Mouse (Mus musculus): ENCODE measurements at regions not wholly inside any gene's neighbourhood (a gene's known extent, or its start where the extent isn't known, plus 50 kb on each side); places are given as distances from the start of the nearest gene placed in this dataset.

GRCm38 (mm10) chr9:43445491-43445890 is 134.8 kb downstream of the Trim29 start:
- ATAC-seq (replicated peaks; ENCODE audit: low FRiP score, low read depth) (no peak), DNase-seq (ENCODE audit: low spot score) (no peak)
- no peaks in the 10 kb centered on the region for H3K27me3 ChIP-seq (ENCODE audit: insufficient read depth, low read length)
- H3K4me1 ChIP-seq (replicated peaks; ENCODE audit: insufficient read depth, low read length) = no peaks in the 10 kb centered on the region
- no peak overlapping the region for H3K4me2 ChIP-seq (ENCODE audit: low read length)
- TF ChIP-seq CTCF (IDR thresholded peaks at IDR 0.05; ENCODE audit: low read depth) = no peak
- 73% methylated on average over 1 of the region's 1 CpGs for whole genome bisulfite sequencing
- H3K9me3 ChIP-seq (replicated peaks; ENCODE audit: low read length) = no peaks in the 10 kb centered on the region
- H3K27ac ChIP-seq = no peak overlapping the region
- no peak overlapping the region for H3K4me3 ChIP-seq (replicated peaks; ENCODE audit: low read depth, low read length)
- H3K36me3 ChIP-seq (ENCODE audit: insufficient read depth, low read length) = no peaks in the 10 kb centered on the region
- no peak overlapping the region for H3K9ac ChIP-seq (ENCODE audit: low read depth, low read length)

- no peak overlapping the region for H3K4me3 ChIP-seq (replicated peaks; ENCODE audit: low read depth, low read length)
- DNase-seq (ENCODE audit: low spot score) = no peak
- H3K9me3 ChIP-seq (replicated peaks; ENCODE audit: low read length) = no peaks in the 10 kb centered on the region
- 0 out of 2 replicates have a peak, but pooled peaks have one; percentile 54 for ATAC-seq (replicated peaks; ENCODE audit: low FRiP score, low read depth)
- no peaks in the 10 kb centered on the region for H3K4me1 ChIP-seq (replicated peaks; ENCODE audit: insufficient read depth, low read length)
- no peak overlapping the region for H3K4me2 ChIP-seq (ENCODE audit: low read length)
- no peaks in the 10 kb centered on the region for H3K36me3 ChIP-seq (ENCODE audit: insufficient read depth, low read length)
- no peak overlapping the region for H3K27ac ChIP-seq
- H3K27me3 ChIP-seq (ENCODE audit: insufficient read depth, low read length) = no peaks in the 10 kb centered on the region
- TF ChIP-seq CTCF (IDR thresholded peaks at IDR 0.05; ENCODE audit: low read depth) = no peak
- WGBS = 62% methylated on average over 7 of the region's 7 CpGs
- H3K9ac ChIP-seq (ENCODE audit: low read depth, low read length) = no peak overlapping the region
Measured at GRCm38 (mm10) chr9:43447372-43447771, 136.7 kb downstream of the Trim29 start.

DNA sequence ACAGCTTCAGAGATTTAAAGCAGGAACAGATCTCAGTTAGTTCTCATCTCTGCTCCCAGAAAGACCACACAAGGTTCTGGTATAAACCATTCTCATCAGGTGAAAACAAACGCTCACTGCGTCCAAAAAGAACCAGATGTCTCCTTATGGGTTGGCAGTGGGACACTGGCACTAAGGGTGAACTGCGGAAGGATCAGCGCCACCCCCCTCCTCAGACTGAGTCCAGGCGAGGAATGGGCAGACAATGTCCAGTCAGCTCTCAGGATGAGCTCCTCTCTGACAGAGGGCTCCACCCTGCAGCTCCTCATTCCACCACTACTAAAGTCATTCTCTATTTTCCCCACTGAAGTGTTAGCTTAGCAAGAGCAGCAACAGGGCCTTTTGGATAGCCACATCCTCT is 138.3 kb downstream of the Trim29 start:
- Histone ChIP-seq H3K27me3 (ENCODE audit: insufficient read depth, low read length) (no peaks in the 10 kb centered on the region), H3K4me2 (ENCODE audit: low read length) (no peak overlapping the region), H3K36me3 (ENCODE audit: insufficient read depth, low read length) (no peaks in the 10 kb centered on the region), H3K27ac (no peak overlapping the region), H3K4me3 (replicated peaks; ENCODE audit: low read depth, low read length) (no peak overlapping the region), H3K9me3 (replicated peaks; ENCODE audit: low read length) (no peaks in the 10 kb centered on the region), H3K9ac (ENCODE audit: low read depth, low read length) (no peak overlapping the region), H3K4me1 (replicated peaks; ENCODE audit: insufficient read depth, low read length) (no peaks in the 10 kb centered on the region)
- TF ChIP-seq CTCF (IDR thresholded peaks at IDR 0.05; ENCODE audit: low read depth) = no peak
- WGBS = 86% methylated on average over 5 of the region's 5 CpGs
- no peak for ATAC-seq (replicated peaks; ENCODE audit: low FRiP score, low read depth)
- no peak for DNase-seq (ENCODE audit: low spot score)

DNA sequence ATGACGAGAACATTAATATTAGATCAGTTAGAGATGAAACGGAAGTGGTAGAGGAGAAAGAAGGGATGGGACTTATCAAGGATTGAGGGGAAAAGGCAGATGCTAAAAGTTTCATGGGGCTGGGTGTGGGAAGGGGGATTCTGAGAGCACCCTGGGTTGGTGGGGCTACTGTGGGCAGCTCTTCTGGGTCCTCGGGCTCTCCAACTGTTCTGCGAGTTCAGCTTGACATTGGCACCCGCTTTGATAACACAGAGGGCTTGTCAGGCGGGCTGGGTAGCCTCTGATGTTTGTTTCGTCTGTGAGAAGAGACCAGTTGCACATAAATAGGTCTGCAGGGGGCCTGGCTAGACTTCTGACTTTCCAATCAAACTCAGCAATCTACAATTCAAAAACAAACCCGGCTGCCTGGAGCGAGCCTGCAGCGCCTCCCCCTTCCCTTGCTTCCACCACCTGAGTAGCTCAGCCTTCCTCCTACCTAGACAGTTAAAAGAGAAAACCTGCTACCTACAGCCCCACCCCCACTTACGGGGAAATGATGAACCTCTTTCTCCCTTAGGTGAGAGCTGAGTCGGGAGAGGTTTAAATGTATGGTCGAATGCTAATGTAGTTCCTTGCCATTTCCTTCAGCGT is 143.4 kb downstream of the Trim29 start:
- H3K4me3 ChIP-seq (replicated peaks; ENCODE audit: low read depth, low read length) = no peak overlapping the region
- no peaks in the 10 kb centered on the region for H3K9me3 ChIP-seq (replicated peaks; ENCODE audit: low read length)
- H3K36me3 ChIP-seq (ENCODE audit: insufficient read depth, low read length) = no peaks in the 10 kb centered on the region
- TF ChIP-seq CTCF (IDR thresholded peaks at IDR 0.05; ENCODE audit: low read depth) = no peak
- H3K27ac ChIP-seq = no peak overlapping the region
- H3K9ac ChIP-seq (ENCODE audit: low read depth, low read length) = no peak overlapping the region
- H3K4me1 ChIP-seq (replicated peaks; ENCODE audit: insufficient read depth, low read length) = no peaks in the 10 kb centered on the region
- H3K4me2 ChIP-seq (ENCODE audit: low read length) = peak overlapping the region; percentile 14
- 2% methylated on average over 14 of the region's 14 CpGs for WGBS
- DNase-seq (ENCODE audit: low spot score) (no peak), ATAC-seq (replicated peaks; ENCODE audit: low FRiP score, low read depth) (no peak)
- 0 out of 2 replicates have a peak, but pooled peaks cover 3% of the 10 kb centered on the region for H3K27me3 ChIP-seq (ENCODE audit: insufficient read depth, low read length)

- TF ChIP-seq CTCF (IDR thresholded peaks at IDR 0.05; ENCODE audit: low read depth) = no peak
- H3K36me3 ChIP-seq (ENCODE audit: insufficient read depth, low read length) = no peaks in the 10 kb centered on the region
- H3K9ac ChIP-seq (ENCODE audit: low read depth, low read length) = no peak overlapping the region
- DNase-seq (ENCODE audit: low spot score) = no peak
- H3K4me1 ChIP-seq (replicated peaks; ENCODE audit: insufficient read depth, low read length) = no peaks in the 10 kb centered on the region
- ATAC-seq (replicated peaks; ENCODE audit: low FRiP score, low read depth) = no peak
- no peak overlapping the region for H3K4me3 ChIP-seq (replicated peaks; ENCODE audit: low read depth, low read length)
- H3K27me3 ChIP-seq (ENCODE audit: insufficient read depth, low read length) = 0 out of 2 replicates have a peak, but pooled peaks cover 3% of the 10 kb centered on the region
- no peak overlapping the region for H3K27ac ChIP-seq
- H3K9me3 ChIP-seq (replicated peaks; ENCODE audit: low read length) = no peaks in the 10 kb centered on the region
- 95% methylated on average over 2 of the region's 2 CpGs for WGBS
- H3K4me2 ChIP-seq (ENCODE audit: low read length) = no peak overlapping the region
Measured at GRCm38 (mm10) chr9:43457736-43458135, 147.1 kb downstream of the Trim29 start.

- TF ChIP-seq CTCF (IDR thresholded peaks at IDR 0.05; ENCODE audit: low read depth) = no peak
- Histone ChIP-seq H3K4me3 (replicated peaks; ENCODE audit: low read depth, low read length) (no peak overlapping the region), H3K4me1 (replicated peaks; ENCODE audit: insufficient read depth, low read length) (no peaks in the 10 kb centered on the region), H3K4me2 (ENCODE audit: low read length) (no peak overlapping the region), H3K27ac (no peak overlapping the region), H3K36me3 (ENCODE audit: insufficient read depth, low read length) (no peaks in the 10 kb centered on the region), H3K9ac (ENCODE audit: low read depth, low read length) (no peak overlapping the region), H3K9me3 (replicated peaks; ENCODE audit: low read length) (no peaks in the 10 kb centered on the region), H3K27me3 (ENCODE audit: insufficient read depth, low read length) (no peaks in the 10 kb centered on the region)
- DNase-seq (ENCODE audit: low spot score) = peak; percentile 21
- 42% methylated on average over 2 of the region's 2 CpGs for WGBS
- peak; percentile 49; the same call in 1 of the 2 replicates for ATAC-seq (replicated peaks; ENCODE audit: low FRiP score, low read depth)
Measured at GRCm38 (mm10) chr9:43461131-43461530, 150.5 kb downstream of the Trim29 start.

All from kidney, postnatal 0 days (tissue).